Mouse (Mus musculus) limb, embryonic 11.5 days (tissue): ENCODE results near the gene Map7d1. TPM values are rescaled to one million over a fixed set of nuclear protein-coding genes. Genes with fewer than 3 reads are reported as not detected.

Experiments used
- ATAC-seq: fragments of 200-750 bp; cut with Nextera tagmentation; 2 replicates; pipeline ENCODE4 v1.8.0; 2017; ENCODE audit warnings: low read depth; ENCODE audit not compliant: insufficient number of reproducible peaks, low FRiP score, low TSS enrichment
- DNase-seq: peaks from one replicate; pipeline ENCODE4 v3.0.0-alpha.2; 2015; ENCODE audit warnings: low spot score
- H3K27ac ChIP-seq: fragments of 300-500 bp; sonication (generic); replicated peaks from 2 replicates; pipeline ENCODE4 v1.5.1; 2014; ENCODE audit warnings: low read depth, mild to moderate bottlenecking, low read length
- H3K27me3 ChIP-seq: fragments of 300-500 bp; sonication (generic); 2 replicates; pipeline ENCODE4 v1.6.1; 2014; ENCODE audit warnings: mild to moderate bottlenecking, low read length, mixed read lengths; ENCODE audit not compliant: control insufficient read depth, insufficient read depth
- H3K36me3 ChIP-seq: fragments of 300-500 bp; sonication (generic); 2 replicates; pipeline ENCODE4 v1.6.1; 2014; ENCODE audit warnings: mild to moderate bottlenecking, low read length, moderate library complexity, mixed read lengths; ENCODE audit not compliant: control insufficient read depth, insufficient read depth
- H3K4me1 ChIP-seq: fragments of 300-500 bp; sonication (generic); 2 replicates; pipeline ENCODE4 v1.6.1; 2014; ENCODE audit warnings: low read length, mixed read lengths; ENCODE audit not compliant: control insufficient read depth, insufficient read depth
- H3K4me2 ChIP-seq: fragments of 300-500 bp; sonication (generic); 2 replicates; pipeline ENCODE4 v1.6.1; 2014; ENCODE audit warnings: low read depth, mild to moderate bottlenecking, moderate library complexity; ENCODE audit not compliant: severe bottlenecking
- H3K4me3 ChIP-seq: fragments of 300-500 bp; sonication (generic); 2 replicates; pipeline ENCODE4 v1.5.1; 2014; ENCODE audit warnings: low read depth, low read length
- H3K9ac ChIP-seq: fragments of 300-500 bp; sonication (generic); 2 replicates; pipeline ENCODE4 v1.6.1; 2014; ENCODE audit warnings: mild to moderate bottlenecking, low read length
- H3K9me3 ChIP-seq: fragments of 300-500 bp; sonication (generic); 2 replicates; pipeline ENCODE4 v1.6.1; 2016; ENCODE audit warnings: low read length; ENCODE audit not compliant: control insufficient read depth
- WGBS: fragments of 180-500 bp; shearing (Covaris S2); extraction: QIAGEN DNeasy Blood & Tissue Kit; methylation state at CpG from one replicate; pipeline ENCODE4 v1.1.7; 2014; 5-methylcytosine and 5-hydroxymethylcytosine counted together
- polyA plus RNA-seq: library from polyadenylated mRNA; unstranded; fragments of >200 nt; fragmentation: Nextera tagmentation; extraction: Ambion mirVana; gene quantifications from 2 replicates; pipeline ENCODE4 v1.2.1, GENCODE M21; 2014

Gene Map7d1
- polyA plus RNA-seq, 1 experiment from 2014 or later, result 54.6 TPM

GRCm38 (mm10) chr4:126204661-126205230, 51.4 kb downstream of the Map7d1 start:
- ATAC-seq, result no peak
- H3K9ac ChIP-seq, result no peak overlapping the region
- H3K27me3 ChIP-seq, result no peaks in the 10 kb centered on the region
- no peak overlapping the region for H3K27ac ChIP-seq
- no peaks in the 10 kb centered on the region for H3K9me3 ChIP-seq
- peaks cover 14% of the 10 kb centered on the region for H3K4me1 ChIP-seq
- H3K4me3 ChIP-seq, result no peak overlapping the region
- no peaks in the 10 kb centered on the region for H3K36me3 ChIP-seq
- 86% methylated on average over 12 of the region's 12 CpGs for WGBS
- no peak for DNase-seq
- no peak overlapping the region for H3K4me2 ChIP-seq

DNA sequence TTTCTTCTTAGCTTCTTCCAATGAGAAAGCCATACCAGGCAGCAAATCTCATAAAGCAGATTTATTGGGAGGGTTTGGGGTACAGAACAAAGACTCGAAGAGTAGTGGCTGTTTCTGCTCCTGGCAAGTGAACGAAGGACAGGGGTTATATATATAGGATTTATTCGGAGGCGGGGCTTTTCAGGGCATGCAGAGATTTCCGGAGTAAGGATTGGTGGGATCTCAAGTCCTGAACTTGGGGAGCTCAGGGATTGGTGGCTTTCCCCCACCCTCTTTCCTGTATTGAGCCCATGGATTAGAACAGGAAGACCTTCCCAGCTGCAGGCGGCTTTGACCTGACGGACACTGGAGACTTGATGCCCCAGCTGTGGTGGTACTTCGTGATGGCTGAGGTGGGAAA, 52.1 kb downstream of the Map7d1 start:
- no peak for DNase-seq
- H3K4me2 ChIP-seq, result no peak overlapping the region
- peak overlapping the region; percentile 64; the same call in 1 of the 2 replicates for H3K27ac ChIP-seq
- no peaks in the 10 kb centered on the region for H3K27me3 ChIP-seq
- peaks cover 16% of the 10 kb centered on the region for H3K4me1 ChIP-seq
- no peak overlapping the region for H3K9ac ChIP-seq
- no peaks in the 10 kb centered on the region for H3K9me3 ChIP-seq
- H3K4me3 ChIP-seq, result no peak overlapping the region
- no peaks in the 10 kb centered on the region for H3K36me3 ChIP-seq
- 73% methylated on average over 8 of the region's 8 CpGs for WGBS
- ATAC-seq, result no peak

GRCm38 (mm10) chr4:126203336-126203895, 52.7 kb downstream of the Map7d1 start:
- no peaks in the 10 kb centered on the region for H3K9me3 ChIP-seq
- ATAC-seq (no peak), DNase-seq (peak; percentile 24)
- 70% methylated on average over 10 of the region's 10 CpGs for whole genome bisulfite sequencing
- peak overlapping the region; percentile 92 for H3K9ac ChIP-seq
- peaks cover 16% of the 10 kb centered on the region for H3K4me1 ChIP-seq
- no peaks in the 10 kb centered on the region for H3K36me3 ChIP-seq
- H3K27ac ChIP-seq, result peak overlapping the region; percentile 66
- H3K27me3 ChIP-seq, result no peaks in the 10 kb centered on the region
- H3K4me2 ChIP-seq, result peak overlapping the region; percentile 48
- H3K4me3 ChIP-seq, result peak overlapping the region; percentile 56

DNA sequence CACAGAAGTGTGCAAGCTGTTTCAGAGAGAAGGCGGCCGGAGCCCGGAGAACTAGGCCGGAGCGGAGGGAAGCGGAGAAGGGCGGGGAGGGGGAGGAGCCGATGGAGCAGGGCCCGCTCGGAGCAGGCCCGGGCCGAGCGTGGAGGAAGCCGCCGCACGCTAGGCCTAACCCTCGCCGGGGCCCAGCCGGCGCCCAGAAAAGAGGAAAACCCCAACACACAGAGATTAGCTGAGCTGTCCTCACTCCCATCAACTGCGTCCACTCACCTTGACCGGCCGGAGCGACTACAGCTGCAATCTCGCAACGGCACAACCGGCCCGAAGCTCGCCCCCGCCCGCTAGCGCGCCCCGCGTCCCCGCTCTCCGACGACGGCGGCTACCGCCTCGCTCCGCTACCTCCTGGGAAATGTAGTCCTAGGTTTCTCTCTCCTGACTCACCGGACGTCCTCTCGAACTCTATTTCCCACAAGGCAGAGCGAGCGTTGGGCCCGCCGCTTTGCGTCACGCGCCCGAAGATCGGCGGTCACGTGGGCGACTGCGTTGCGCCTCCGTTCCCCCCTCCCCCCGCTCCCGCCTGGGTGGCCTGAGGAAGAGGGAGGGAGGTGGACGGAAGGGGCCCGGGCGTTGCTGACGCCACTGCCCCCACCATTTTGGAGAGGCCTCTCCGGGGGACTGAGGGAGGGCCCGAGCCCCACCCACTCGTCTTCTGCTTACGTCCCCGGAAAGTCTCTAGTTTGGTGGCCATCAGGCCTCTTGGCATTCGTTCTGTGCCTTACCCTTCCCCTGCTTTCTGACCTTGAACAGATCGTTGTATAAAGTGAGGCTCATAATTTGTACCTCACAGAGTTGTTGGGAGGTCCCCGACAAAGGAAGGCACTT, 53.6 kb downstream of the Map7d1 start, which contains the start of gene Thrap3:
Gene Thrap3 (minus strand): TSS at position 458 of the 879 bp plus-strand sequence.
- WGBS, result under 1% methylated on average over 75 of the region's 75 CpGs
- H3K9me3 ChIP-seq, result no peaks in the 10 kb centered on the region
- peak within 1 kb of the TSS; percentile 72 for H3K4me2 ChIP-seq
- no peaks in the 10 kb centered on the region for H3K27me3 ChIP-seq
- peak within 1 kb of the TSS; percentile 92 for H3K9ac ChIP-seq
- ATAC-seq (peak; percentile 98), DNase-seq (peak; percentile 98)
- H3K27ac ChIP-seq, result peak within 1 kb of the TSS; percentile 94
- H3K4me3 ChIP-seq, result peak within 1 kb of the TSS; percentile 56
- H3K4me1 ChIP-seq, result peaks cover 16% of the 10 kb centered on the region
- no peaks in the 10 kb centered on the region for H3K36me3 ChIP-seq

GRCm38 (mm10) chr4:126201514-126202302, 54.4 kb downstream of the Map7d1 start:
- Histone ChIP-seq H3K27ac (peak overlapping the region; percentile 94), H3K4me2 (peak overlapping the region; percentile 72), H3K9me3 (no peaks in the 10 kb centered on the region), H3K9ac (peak overlapping the region; percentile 92), H3K27me3 (no peaks in the 10 kb centered on the region), H3K4me3 (peak overlapping the region; percentile 56), H3K36me3 (no peaks in the 10 kb centered on the region), H3K4me1 (peaks cover 16% of the 10 kb centered on the region)
- WGBS, result under 1% methylated on average over 28 of the region's 28 CpGs
- DNase-seq (peak; percentile 63), ATAC-seq (no peak)

- Histone ChIP-seq H3K27me3 (no peaks in the 10 kb centered on the region), H3K9me3 (no peaks in the 10 kb centered on the region), H3K4me1 (peaks cover 16% of the 10 kb centered on the region), H3K27ac (no peak overlapping the region), H3K36me3 (peaks cover 2% of the 10 kb centered on the region; the same call in 1 of the 2 replicates), H3K4me2 (peak overlapping the region; percentile 72), H3K4me3 (peak overlapping the region; percentile 56), H3K9ac (0 out of 2 replicates have a peak overlapping the region, but pooled peaks have one; percentile 3)
- 80% methylated on average over 2 of the region's 2 CpGs for WGBS
- DNase-seq (no peak), ATAC-seq (no peak)
These were observed 55.5 kb downstream of the Map7d1 start for GRCm38 (mm10) chr4:126200656-126201055.

DNA sequence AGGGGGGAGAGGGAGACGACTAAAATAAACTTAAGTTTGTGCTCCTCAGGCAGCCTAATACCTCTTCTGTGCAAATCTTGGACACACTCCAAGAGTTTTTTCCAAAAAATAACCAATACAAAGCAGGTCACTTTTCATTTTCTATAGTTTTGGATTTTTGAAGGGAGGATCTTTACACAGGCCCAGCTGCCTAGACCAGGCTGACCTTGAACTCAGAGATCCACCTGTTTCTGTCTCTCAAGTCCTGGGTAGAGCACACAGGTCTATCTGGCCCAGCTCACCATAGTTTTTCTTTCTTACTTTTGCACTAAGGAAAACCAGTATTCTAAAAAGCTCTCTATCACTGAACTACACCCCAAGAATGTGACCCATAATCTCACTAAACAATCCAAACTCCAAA, 56.1 kb downstream of the Map7d1 start:
- Histone ChIP-seq H3K27me3 (no peaks in the 10 kb centered on the region), H3K36me3 (peaks cover 3% of the 10 kb centered on the region; the same call in 1 of the 2 replicates), H3K27ac (no peak overlapping the region), H3K4me2 (no peak overlapping the region), H3K4me1 (peaks cover 16% of the 10 kb centered on the region), H3K4me3 (peak overlapping the region; percentile 56; the same call in 1 of the 2 replicates), H3K9ac (no peak overlapping the region), H3K9me3 (no peaks in the 10 kb centered on the region)
- DNase-seq (no peak), ATAC-seq (no peak)
- 81% methylated on average over 1 of the region's 1 CpGs for WGBS

DNA sequence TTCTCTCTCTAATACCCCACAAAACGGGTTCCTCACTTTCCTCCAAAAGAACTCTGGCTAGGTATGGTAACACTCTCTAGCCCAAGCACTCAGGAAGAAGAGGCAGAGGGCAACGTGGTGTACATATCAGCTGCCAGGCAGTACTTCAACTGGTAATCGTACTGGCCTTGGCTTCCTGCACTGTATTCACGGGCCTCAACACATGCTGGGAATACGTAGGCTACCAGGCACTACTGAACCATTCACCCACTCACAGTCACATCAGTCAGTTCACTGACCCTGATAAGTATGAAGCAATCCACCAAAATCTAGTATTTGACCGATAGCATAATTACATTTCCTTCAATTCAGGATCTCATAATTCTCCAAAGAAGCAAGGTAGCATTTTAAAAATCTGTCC, 56.6 kb downstream of the Map7d1 start:
- no peaks in the 10 kb centered on the region for H3K27me3 ChIP-seq
- peaks cover 16% of the 10 kb centered on the region for H3K4me1 ChIP-seq
- H3K36me3 ChIP-seq, result peaks cover 3% of the 10 kb centered on the region; the same call in 1 of the 2 replicates
- H3K27ac ChIP-seq, result no peak overlapping the region
- ATAC-seq (no peak), DNase-seq (no peak)
- H3K9me3 ChIP-seq, result no peaks in the 10 kb centered on the region
- no peak overlapping the region for H3K9ac ChIP-seq
- 87% methylated on average over 6 of the region's 6 CpGs for WGBS
- H3K4me3 ChIP-seq, result no peak overlapping the region
- H3K4me2 ChIP-seq, result peak overlapping the region; percentile 10; the same call in 1 of the 2 replicates
